Mouse (Mus musculus) brain, embryonic 14.5 days (tissue): ENCODE data around the gene St6galnac5.

Source experiments
- CTCF ChIP-seq: fragments of 200-500 bp; IDR thresholded peaks from 2 replicates; pipeline ENCODE4 v1.5.1; 2012; ENCODE audit warnings: inconsistent platforms, mild to moderate bottlenecking, moderate library complexity, borderline replicate concordance; ENCODE audit not compliant: insufficient read depth, insufficient read length; ENCODE audit errors: extremely low read depth
- POLR2A ChIP-seq: fragments of 200-500 bp; IDR thresholded peaks from 2 replicates; pipeline ENCODE4 v1.6.1; 2012; ENCODE audit warnings: mild to moderate bottlenecking, inconsistent platforms, borderline replicate concordance; ENCODE audit not compliant: poor library complexity, insufficient read depth, insufficient read length, severe bottlenecking; ENCODE audit errors: extremely low read depth

GRCm38 (mm10) chr3:152897196-152897595, 84.8 kb downstream of the St6galnac5 start:
- TF ChIP-seq POLR2A (no peak), CTCF (no peak)
